Mouse (Mus musculus): ENCODE measurements at regions not wholly inside any gene's neighbourhood (a gene's known extent, or its start where the extent isn't known, plus 50 kb on each side); places are given as distances from the start of the nearest gene placed in this dataset.
A peak's percentile ranks its signal among the peaks of the same experiment; 100 is the strongest.

DNA sequence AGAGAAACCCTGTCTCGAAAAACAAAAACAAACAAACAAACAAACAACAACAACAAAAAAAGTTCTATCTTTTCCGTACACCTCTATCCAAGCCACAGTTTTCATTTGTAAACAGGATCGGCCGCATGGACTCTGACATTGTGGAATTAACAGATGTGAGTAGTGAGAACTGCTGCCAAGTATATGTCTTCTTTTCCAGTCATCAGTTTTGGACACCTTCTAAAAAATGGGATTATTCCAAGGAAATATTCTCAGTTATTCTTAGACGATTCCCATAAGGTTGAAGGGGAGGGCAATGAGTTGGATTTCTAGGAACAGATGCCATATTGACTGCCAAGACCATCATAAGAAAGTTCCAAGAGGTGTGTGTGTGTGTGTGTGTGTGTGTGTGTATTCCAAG lies 891.2 kb upstream of the Lrrc6 start:
- DNase-seq (ENCODE audit: low read depth, low spot score): no peak

GRCm38 (mm10) chr15:67388514-67388913 lies 887.8 kb upstream of the Lrrc6 start:
- no peak for DNase-seq (ENCODE audit: low read depth, low spot score)

DNA sequence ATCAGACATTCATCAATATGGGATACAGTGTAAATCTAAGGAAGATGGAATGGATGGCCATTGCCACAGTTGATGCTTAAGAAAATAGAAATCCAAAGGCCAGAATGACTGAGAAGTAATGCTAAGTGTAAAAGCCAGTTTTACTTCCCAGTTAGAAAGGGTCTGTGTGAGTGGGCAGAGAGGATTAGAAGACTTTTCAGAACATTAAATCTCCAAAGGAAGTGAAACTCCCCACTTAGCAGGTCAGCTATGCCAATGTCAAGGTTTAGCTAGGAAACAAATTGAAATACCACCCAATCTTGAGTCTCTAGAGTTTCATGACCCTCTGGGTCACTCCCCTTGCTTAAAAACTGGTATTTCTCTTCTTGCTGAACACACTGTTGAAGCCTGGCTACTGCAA lies 886.2 kb upstream of the Lrrc6 start:
- no peak for DNase-seq (ENCODE audit: low read depth, low spot score)

DNA sequence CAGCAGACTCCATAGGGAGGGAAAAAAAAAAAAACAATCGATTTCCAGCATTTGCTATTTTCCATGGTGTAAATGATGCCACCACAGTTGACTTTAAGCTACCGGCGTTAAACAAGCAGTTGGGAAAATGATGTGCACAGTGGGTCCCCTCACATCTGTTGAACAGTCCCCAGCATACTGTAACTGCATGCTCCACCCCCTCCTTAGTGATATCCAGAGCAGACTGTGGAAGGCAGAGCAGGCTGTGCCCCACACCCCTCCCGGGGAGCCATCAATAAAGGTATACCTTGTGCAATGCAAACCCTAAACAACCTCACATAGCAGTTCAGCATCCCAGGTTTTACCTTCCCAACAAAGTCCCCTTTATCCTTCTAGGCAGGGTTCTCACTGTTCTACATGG lies 872.9 kb upstream of the Lrrc6 start:
- DNase-seq (ENCODE audit: low read depth, low spot score): no peak

GRCm38 (mm10) chr15:67373030-67373429 lies 872.3 kb upstream of the Lrrc6 start:
- no peak for DNase-seq (ENCODE audit: low read depth, low spot score)

- DNase-seq (ENCODE audit: low read depth, low spot score): no peak
These were observed 863.5 kb upstream of the Lrrc6 start for GRCm38 (mm10) chr15:67364099-67364756.

GRCm38 (mm10) chr15:67361012-67361571 lies 860.4 kb upstream of the Lrrc6 start:
- peak; percentile 13 for DNase-seq (ENCODE audit: low read depth, low spot score)

- no peak for DNase-seq (ENCODE audit: low read depth, low spot score)
These were observed 857.2 kb upstream of the Lrrc6 start for GRCm38 (mm10) chr15:67357867-67358266.

- no peak for DNase-seq (ENCODE audit: low read depth, low spot score)
These were observed 854.6 kb upstream of the Lrrc6 start for GRCm38 (mm10) chr15:67355334-67355733.

DNA sequence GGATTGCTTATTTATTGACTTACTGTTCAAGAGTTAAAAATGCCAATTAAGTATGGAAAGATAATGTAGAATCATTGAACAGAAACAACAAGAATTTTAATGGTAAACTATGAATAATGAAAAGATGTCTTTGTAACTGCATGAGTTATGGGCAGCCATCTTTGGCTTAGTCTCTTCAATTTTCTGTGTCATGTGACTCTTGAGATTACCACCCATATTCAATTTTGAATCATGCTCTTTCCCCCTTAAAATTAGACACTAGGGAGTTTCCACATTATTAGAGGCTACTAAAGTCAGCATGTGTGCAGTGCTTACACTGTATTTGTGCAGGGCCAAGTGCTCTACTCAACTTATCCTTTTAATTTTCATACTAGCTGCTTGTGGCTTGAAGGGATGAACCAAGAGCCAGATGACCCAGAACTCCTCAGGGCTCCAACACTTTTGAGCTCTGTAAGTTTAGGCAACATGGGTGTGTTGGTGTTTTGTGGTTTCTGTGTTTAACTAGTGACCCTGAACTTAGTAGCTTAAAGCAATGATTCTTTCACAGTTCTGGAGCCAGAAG lies 854.0 kb upstream of the Lrrc6 start:
- DNase-seq (ENCODE audit: low read depth, low spot score): no peak

GRCm38 (mm10) chr15:67349501-67349900 lies 848.8 kb upstream of the Lrrc6 start:
- no peak for DNase-seq (ENCODE audit: low read depth, low spot score)

DNA sequence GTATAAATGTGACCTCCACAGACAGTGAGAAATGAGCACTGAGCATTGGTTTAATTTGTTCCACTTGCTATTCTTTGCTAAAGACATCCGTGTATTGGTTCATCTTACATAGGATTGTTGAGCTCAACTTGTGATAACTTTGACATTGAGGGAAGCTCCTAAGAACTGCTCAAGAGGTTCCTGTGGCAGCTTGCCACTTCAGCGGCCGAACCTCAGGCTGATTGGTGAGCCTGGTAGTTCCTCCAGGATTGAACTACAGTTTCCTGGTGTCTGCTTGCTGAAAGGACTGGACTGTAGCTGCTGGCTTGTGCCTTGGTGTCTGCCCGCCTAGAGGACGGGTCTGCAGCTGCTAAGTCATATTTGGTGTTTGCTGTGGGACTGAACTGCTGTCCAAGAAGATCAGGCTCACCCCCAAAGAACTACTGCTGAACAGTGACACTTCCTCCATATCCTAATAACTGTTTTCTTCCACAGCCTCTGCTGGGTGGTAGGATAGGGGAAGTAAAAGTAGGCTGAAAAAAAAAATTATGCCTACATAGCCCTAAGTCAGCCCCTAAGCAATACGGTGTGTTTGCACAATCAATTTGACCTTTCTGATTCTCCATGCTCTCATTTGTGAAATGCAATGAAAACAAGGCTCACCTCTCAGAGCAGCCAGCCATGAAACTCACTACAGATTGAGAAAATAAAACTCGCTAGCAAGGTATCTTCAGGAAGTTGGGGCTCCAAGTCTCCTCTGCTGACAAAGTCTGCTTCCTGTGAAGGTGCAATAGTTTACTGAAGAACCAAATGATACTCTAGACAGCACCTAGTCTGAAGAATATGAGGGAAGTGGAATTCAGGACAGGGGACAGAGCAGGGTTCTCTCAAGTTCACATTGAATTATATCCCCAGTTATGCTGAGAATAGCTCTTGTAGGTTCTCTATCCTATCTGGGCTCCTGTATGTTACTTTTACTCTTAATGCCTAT lies 844.8 kb upstream of the Lrrc6 start:
- peak; percentile 13 for DNase-seq (ENCODE audit: low read depth, low spot score)

DNA sequence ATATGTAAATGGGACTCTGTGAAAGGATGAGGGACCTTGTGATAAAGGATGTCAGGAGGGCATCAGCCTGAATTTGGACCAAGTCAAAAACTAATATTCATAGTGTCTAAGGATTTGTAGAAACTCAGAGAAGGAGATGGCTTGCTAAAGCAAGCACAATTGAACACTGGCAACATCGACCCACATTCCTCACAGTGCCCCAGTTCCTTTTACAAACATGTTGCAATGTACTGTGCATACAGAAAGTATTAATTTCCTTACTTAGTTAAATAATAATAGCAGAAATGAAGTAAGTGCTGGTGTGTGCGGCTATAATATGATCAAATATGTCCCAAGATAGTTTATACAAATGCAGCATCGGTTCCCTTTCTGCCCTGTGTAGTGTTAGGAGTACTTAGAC lies 841.3 kb upstream of the Lrrc6 start:
- DNase-seq (ENCODE audit: low read depth, low spot score): no peak

DNA sequence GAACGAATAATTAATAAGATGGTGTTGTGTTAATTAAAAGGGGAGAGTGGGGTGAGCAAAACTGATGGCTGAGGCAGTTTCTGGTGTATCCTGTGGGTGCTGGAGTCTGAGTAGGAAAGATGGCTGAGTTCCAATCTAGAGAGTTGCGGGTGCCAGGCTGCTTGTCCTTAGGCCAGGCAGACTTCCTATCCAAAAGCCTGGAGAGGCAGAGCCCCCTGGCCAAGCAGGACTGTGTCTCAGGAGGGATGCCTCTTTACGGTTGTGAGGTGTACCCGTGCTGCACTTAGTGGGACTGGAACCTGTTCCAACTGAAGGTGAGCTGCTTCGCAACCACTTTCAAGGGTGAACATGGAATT lies 836.3 kb upstream of the Lrrc6 start:
- DNase-seq (ENCODE audit: low read depth, low spot score): no peak

- no peak for DNase-seq (ENCODE audit: low read depth, low spot score)
These were observed 835.8 kb upstream of the Lrrc6 start for GRCm38 (mm10) chr15:67336294-67337039.

DNA sequence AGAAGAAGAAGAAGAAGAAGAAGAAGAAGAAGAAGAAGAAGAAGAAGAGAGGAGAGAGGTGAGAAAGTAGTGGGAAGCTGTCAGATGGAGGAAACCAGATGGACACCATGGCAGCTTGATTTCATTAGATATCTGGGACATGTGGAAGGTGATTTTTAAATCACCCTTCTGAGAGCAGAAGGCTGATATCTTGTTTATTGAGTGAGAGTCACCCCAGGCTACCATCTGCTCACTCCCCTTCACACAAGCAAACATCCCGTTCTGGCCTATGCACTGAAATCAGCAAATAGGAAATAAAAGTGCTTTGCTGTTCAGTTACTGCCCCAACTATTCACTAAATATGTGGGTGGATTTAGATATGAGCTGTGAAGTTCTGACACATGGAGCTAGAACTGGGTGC lies 831.8 kb upstream of the Lrrc6 start:
- no peak for DNase-seq (ENCODE audit: low read depth, low spot score)

GRCm38 (mm10) chr15:67320292-67320691 lies 819.6 kb upstream of the Lrrc6 start:
- DNase-seq (ENCODE audit: low read depth, low spot score): no peak

GRCm38 (mm10) chr15:67315202-67315601 lies 814.5 kb upstream of the Lrrc6 start:
- DNase-seq (ENCODE audit: low read depth, low spot score): no peak

DNA sequence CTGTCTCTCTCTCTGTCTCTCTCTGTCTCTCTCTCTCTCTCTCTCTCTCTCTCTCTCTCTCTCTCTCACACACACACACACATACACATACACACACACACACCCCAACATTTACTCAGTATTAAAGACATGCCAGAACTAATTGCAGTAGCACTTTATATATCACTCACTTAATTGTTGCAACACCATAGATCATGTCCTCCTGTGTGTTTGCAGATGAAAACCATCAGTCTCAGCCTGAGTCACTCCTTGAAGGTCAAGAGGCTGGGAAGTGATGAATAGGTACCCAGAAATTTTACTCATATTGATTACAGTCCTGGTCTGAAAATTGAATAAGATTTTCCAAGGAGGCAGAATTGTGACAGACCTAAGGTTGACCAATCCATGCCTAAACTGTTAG lies 812.9 kb upstream of the Lrrc6 start:
- no peak for DNase-seq (ENCODE audit: low read depth, low spot score)

DNA sequence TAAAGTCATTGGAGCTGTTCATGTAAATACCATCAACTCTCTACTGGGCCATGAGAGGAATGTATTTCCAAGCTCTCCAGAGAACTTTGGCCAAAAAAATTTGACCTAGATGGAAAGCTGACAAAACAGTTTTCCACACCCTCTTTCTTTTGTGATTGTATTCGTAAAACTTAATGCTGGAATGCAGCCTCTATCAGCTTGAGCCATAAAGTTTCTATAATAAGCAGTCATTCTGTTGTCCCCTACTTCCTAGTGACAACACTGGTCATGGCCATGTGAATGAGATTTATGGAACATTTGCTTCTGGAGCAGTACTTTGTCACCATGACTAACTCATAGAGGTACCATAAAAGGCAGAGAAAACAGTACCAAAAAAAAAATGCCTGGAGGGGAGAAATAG lies 805.0 kb upstream of the Lrrc6 start:
- no peak for DNase-seq (ENCODE audit: low read depth, low spot score)

DNA sequence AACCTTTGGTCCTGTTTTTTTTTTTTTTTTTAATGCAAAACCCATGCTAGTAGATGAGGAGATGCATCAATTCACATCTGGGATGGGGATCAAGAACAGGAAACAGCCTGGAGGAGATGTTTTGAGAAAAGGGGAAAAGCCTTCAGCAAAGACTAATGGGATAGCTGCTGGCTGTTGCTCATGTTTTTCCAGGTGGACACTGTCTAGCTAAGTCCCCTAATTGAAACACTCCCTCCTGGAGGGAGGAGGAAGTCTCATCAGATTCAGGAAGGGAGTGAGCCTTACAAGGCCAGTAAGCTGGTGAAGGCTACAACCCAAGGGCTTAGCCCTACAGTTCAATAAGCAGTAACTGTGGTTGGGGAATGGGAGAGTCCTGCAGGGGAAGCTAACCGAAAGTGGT lies 803.1 kb upstream of the Lrrc6 start:
- no peak for DNase-seq (ENCODE audit: low read depth, low spot score)

DNA sequence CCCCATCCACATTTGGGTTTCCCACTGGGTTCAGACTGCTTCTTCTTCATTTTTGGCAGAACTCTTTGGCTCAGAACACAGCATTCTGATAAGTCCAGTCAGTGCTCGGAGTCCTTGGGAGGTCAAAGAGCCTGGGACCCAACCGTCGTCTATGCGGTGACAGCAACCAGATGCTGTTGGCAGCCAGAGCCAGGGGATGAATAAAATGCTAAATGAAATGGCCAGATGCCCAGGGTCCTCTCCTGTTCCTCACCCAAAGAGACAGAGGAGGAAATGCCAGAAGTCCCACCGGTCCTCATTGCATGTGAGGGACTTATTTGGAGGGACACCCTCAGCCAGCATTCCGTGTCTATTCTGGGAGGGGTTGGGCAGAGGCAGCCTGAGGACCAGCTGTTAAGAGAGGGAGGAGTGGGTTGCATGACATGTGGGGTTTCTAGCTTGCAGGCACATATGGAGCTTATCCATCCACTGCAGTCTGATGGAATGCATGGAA lies 801.2 kb upstream of the Lrrc6 start:
- no peak for DNase-seq (ENCODE audit: low read depth, low spot score)
